Mouse (Mus musculus): ENCODE results near the gene Ggta1.

DNA sequence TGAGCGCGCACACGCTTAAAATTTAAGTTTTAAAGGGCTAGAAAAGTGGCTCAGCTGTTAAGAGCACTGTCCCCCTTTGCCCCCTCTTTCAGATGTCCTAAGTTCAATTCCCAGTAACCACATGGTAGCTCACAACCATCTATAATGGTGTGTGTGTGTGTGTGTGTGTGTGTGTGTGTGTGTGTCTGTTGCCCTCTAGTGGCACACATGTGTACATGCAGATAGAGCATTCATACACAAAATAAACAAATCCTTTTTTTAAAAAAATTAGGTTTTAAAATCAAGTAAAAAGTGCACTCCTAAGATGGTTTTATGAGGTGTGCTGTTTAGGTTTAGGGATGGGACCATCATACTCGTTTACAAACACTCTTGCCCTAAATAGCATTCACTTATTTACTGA, 49.2 kb upstream of the Ggta1 start:
- TF ChIP-seq POLR2A (IDR thresholded peaks at IDR 0.05; ENCODE audit: extremely low read depth, insufficient read depth, low read length) (no peak), CTCF (IDR thresholded peaks at IDR 0.05; ENCODE audit: low read depth, low read length) (no peak; the same call in 1 of the 2 replicates)
